In genomic region chrX:166308798-166309197, GRCm38 (mm10) we compare ENCODE assay signal across 18 mouse cellular contexts.
DNase-seq lines count a peak whose midpoint lies in the region; ATAC-seq lines count a peak whose summit lies in the region.
"Had no signal": no experiment of that assay in that cellular context is flagged by ENCODE, and none has a peak within 500 bp of the region (broad histone marks: within the 10 kb centered on the region; RNA-seq: fewer than 3 reads in every experiment).

No protein-coding gene starts in this region.

- 0 out of 2 replicates have a peak overlapping the region, but pooled peaks have one; percentile 56 for H3K27ac ChIP-seq in forebrain, embryonic 16.5 days (ENCODE audit: low read length)
- H3K27ac ChIP-seq in forebrain, embryonic 14.5 days (ENCODE audit: low read depth, low read length): no peak overlapping the region
- H3K27ac ChIP-seq: forebrain, embryonic 12.5 days; heart, adult 2 months; heart, embryonic 15.5 days; hindbrain, embryonic 12.5 days; intestine, embryonic 15.5 days; limb, embryonic 15.5 days had no signal

- no peaks in the 10 kb centered on the region for H3K9me3 ChIP-seq in forebrain, embryonic 16.5 days (ENCODE audit: control insufficient read depth, low read length)
- no peaks in the 10 kb centered on the region for H3K9me3 ChIP-seq in forebrain, embryonic 14.5 days (replicated peaks; ENCODE audit: control insufficient read depth, low read length)
- H3K9me3 ChIP-seq: forebrain, embryonic 12.5 days; heart, embryonic 15.5 days; hindbrain, embryonic 12.5 days; intestine, embryonic 15.5 days; limb, embryonic 15.5 days; midbrain, embryonic 15.5 days had no signal

- no peaks in the 10 kb centered on the region for H3K36me3 ChIP-seq in forebrain, embryonic 16.5 days (ENCODE audit: control insufficient read depth, insufficient read depth)
- no peaks in the 10 kb centered on the region for H3K36me3 ChIP-seq in forebrain, embryonic 14.5 days (ENCODE audit: control insufficient read depth, insufficient read depth, low read length)
- H3K36me3 ChIP-seq: forebrain, embryonic 12.5 days; heart, embryonic 15.5 days; hindbrain, embryonic 12.5 days; intestine, embryonic 15.5 days; limb, embryonic 15.5 days; midbrain, embryonic 15.5 days had no signal

- H3K27me3 ChIP-seq in forebrain, embryonic 16.5 days (replicated peaks; ENCODE audit: control insufficient read depth, insufficient read depth, low read length): no peaks in the 10 kb centered on the region
- 0 out of 2 replicates have a peak, but pooled peaks cover 3% of the 10 kb centered on the region for H3K27me3 ChIP-seq in forebrain, embryonic 14.5 days (replicated peaks; ENCODE audit: control insufficient read depth, insufficient read depth, low read length)
- H3K27me3 ChIP-seq: heart, embryonic 15.5 days; intestine, embryonic 15.5 days had no signal

- no peak for ATAC-seq in forebrain, embryonic 16.5 days
- ATAC-seq in forebrain, embryonic 14.5 days: no peak
- no peak for ATAC-seq in megakaryocyte-erythroid progenitor cell, adult 5-6 weeks (replicated peaks; ENCODE audit: low FRiP score, low TSS enrichment, poor library complexity, severe bottlenecking)
- ATAC-seq: intestine, embryonic 15.5 days; midbrain, embryonic 15.5 days had no signal

- no peak overlapping the region for H3K4me3 ChIP-seq in forebrain, embryonic 16.5 days (replicated peaks; ENCODE audit: low read length)
- H3K4me3 ChIP-seq in forebrain, embryonic 14.5 days (ENCODE audit: low read depth, low read length): no peak overlapping the region
- H3K4me3 ChIP-seq: forebrain, embryonic 12.5 days; heart, adult 2 months; heart, embryonic 15.5 days; hindbrain, embryonic 12.5 days; intestine, embryonic 15.5 days; limb, embryonic 15.5 days; midbrain, embryonic 15.5 days had no signal

- 22% methylated on average over 1 of the region's 1 CpGs for WGBS in forebrain, embryonic 16.5 days
- WGBS in forebrain, embryonic 14.5 days: 39% methylated on average over 1 of the region's 1 CpGs

- intact Hi-C loops in heart, postnatal 25 days (cut with DNase I): no loop called here

- no peak for DNase-seq in forebrain, embryonic 14.5 days (ENCODE audit: low spot score)
- DNase-seq in 3T3-L1 (ENCODE audit: low read depth, low spot score): peak; percentile 7
- peak; percentile 21 for DNase-seq in cerebellum, adult 11 months
- peak; percentile 8 to 22 for DNase-seq in cerebellum, postnatal 36 days
- no peak for DNase-seq in frontal cortex, adult 2 months (ENCODE audit: extremely low spot score in 1 of 2, low spot score in 1 of 2)
- no peak for DNase-seq in heart, postnatal 25 days (ENCODE audit: low spot score)
- DNase-seq: B cell, adult 2 months; heart, adult 2 months; lung, embryonic 14.5 days; retina, postnatal 1 day had no signal

- H3K4me1 ChIP-seq in forebrain, embryonic 16.5 days (replicated peaks; ENCODE audit: control insufficient read depth, insufficient read depth, low read length): no peaks in the 10 kb centered on the region
- no peaks in the 10 kb centered on the region; the same call in 1 of the 2 replicates for H3K4me1 ChIP-seq in forebrain, embryonic 14.5 days (ENCODE audit: control insufficient read depth, insufficient read depth, low read length)
- H3K4me1 ChIP-seq: forebrain, embryonic 12.5 days; heart, embryonic 15.5 days; hindbrain, embryonic 12.5 days; intestine, embryonic 15.5 days; limb, embryonic 15.5 days; midbrain, embryonic 15.5 days had no signal

- H3K9ac ChIP-seq in forebrain, embryonic 16.5 days (replicated peaks; ENCODE audit: low read depth, low read length): no peak overlapping the region
- no peak overlapping the region for H3K9ac ChIP-seq in forebrain, embryonic 14.5 days (ENCODE audit: low read length)
- H3K9ac ChIP-seq: forebrain, embryonic 12.5 days; heart, embryonic 15.5 days; hindbrain, embryonic 12.5 days; intestine, embryonic 15.5 days; limb, embryonic 15.5 days; lung, embryonic 14.5 days; midbrain, embryonic 15.5 days had no signal

- H3K4me2 ChIP-seq in forebrain, embryonic 16.5 days (ENCODE audit: low read length): no peak overlapping the region
- no peak overlapping the region for H3K4me2 ChIP-seq in forebrain, embryonic 14.5 days (ENCODE audit: low read length)
- H3K4me2 ChIP-seq: forebrain, embryonic 12.5 days; heart, embryonic 15.5 days; hindbrain, embryonic 12.5 days; intestine, embryonic 15.5 days; limb, embryonic 15.5 days; lung, embryonic 14.5 days; midbrain, embryonic 15.5 days had no signal

Comparison
In these comparisons a context has a peak if more than half of its experiments do, and no peak if none do; other contexts are left out.
1. DNase-seq: peak in 3T3-L1 (single experiment), cerebellum, adult 11 months (single experiment) and cerebellum, postnatal 36 days (2 of 2); none in forebrain, embryonic 14.5 days (single experiment), frontal cortex, adult 2 months (0 of 2) and heart, postnatal 25 days (single experiment).